Mouse (Mus musculus): ENCODE results near the gene Sertm1.

Gene Sertm1

GRCm38 (mm10) chr3:54915643-54916071, at the start of gene Sertm1:
TSS of gene Sertm1 (minus strand) at chr3:54915887.
- DNase-seq (ENCODE audit: low spot score), result peak; percentile 47

- DNase-seq (ENCODE audit: low spot score), result no peak
Measured at GRCm38 (mm10) chr3:54964948-54965506, 49.3 kb upstream of the Sertm1 start.

- DNase-seq (ENCODE audit: low spot score), result no peak
Measured at GRCm38 (mm10) chr3:54943067-54943810, 27.6 kb upstream of the Sertm1 start.

- no peak for DNase-seq (ENCODE audit: low spot score)
Measured at GRCm38 (mm10) chr3:54934535-54934934, 18.8 kb upstream of the Sertm1 start.

- DNase-seq (ENCODE audit: low spot score), result no peak
Measured at GRCm38 (mm10) chr3:54932599-54932998, 16.9 kb upstream of the Sertm1 start.

DNA sequence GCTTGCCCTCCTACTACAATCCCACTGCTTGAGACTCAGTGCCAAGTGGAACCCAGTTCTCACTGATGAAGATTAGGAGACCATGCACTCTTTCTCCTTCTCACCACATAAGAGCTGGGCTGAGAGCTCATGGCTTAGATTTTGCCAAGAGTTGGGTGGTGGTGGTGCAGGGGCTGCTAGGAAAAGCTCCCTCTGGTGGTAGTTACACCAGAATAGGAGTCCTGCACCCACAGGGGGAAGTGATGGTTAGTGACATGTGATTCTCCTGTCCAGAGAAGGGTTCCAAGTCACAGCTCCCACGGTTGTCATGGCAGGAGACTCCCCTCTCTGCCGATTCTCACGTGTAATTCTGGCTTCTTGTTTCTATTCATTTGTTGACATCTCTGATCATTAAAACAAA, 4.7 kb upstream of the Sertm1 start:
- DNase-seq (ENCODE audit: low spot score), result no peak

- DNase-seq (ENCODE audit: low spot score), result peak; percentile 42
Measured at GRCm38 (mm10) chr3:54914845-54915642, 643 bp downstream of the Sertm1 start.

- DNase-seq (ENCODE audit: low spot score), result no peak
Measured at GRCm38 (mm10) chr3:54908878-54909277, 6.8 kb downstream of the Sertm1 start.

GRCm38 (mm10) chr3:54897974-54898373, 17.7 kb downstream of the Sertm1 start:
- DNase-seq (ENCODE audit: low spot score), result no peak

- no peak for DNase-seq (ENCODE audit: low spot score)
Measured at GRCm38 (mm10) chr3:54894891-54895290, 20.8 kb downstream of the Sertm1 start.

GRCm38 (mm10) chr3:54892218-54892617, 23.5 kb downstream of the Sertm1 start:
- DNase-seq (ENCODE audit: low spot score), result no peak

DNA sequence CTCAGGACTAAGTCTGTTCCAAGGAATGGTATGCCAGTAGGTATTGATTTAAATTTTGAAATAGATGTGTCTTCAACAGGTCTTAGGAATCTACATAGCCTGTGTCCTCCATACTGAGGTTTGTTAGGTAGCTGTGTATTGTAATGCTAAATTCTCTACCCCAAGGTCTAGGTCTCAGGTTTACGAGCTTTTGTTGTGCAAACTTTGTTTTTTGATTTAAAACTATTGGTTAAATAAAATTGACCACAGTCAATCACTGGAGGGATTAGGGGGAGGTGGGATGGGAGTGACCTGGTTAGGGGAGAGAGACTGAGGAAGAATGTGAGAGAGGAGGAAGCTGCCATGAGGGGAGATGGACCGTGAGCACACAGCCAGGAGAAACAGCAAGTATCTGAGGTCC, 29.2 kb downstream of the Sertm1 start:
- DNase-seq (ENCODE audit: low spot score), result no peak
